Mouse (Mus musculus) midbrain, embryonic 15.5 days (tissue): ENCODE measurements around the gene Ppat. TPM values are rescaled to one million over a fixed set of nuclear protein-coding genes. Genes with fewer than 3 reads are reported as not detected.
A peak's percentile ranks its signal among the peaks of the same experiment; 100 is the strongest.
"Not testable (repeated sequence)": the region's sequence is repeated elsewhere in the genome, so short reads cannot be mapped to it uniquely, and the experiment has no call there.

ENCODE experiments used
- ATAC-seq: fragments of 200-750 bp; cut with Nextera tagmentation; replicated peaks from 2 replicates; pipeline ENCODE4 v1.8.0; 2017; ENCODE audit warnings: moderate TSS enrichment
- H3K27ac ChIP-seq: fragments of 300-500 bp; sonication (generic); 2 replicates; pipeline ENCODE4 v1.5.1; 2015; ENCODE audit warnings: mild to moderate bottlenecking, inconsistent platforms
- H3K27me3 ChIP-seq: fragments of 300-500 bp; sonication (generic); replicated peaks from 2 replicates; pipeline ENCODE4 v1.6.1; 2015; ENCODE audit warnings: inconsistent platforms
- H3K36me3 ChIP-seq: fragments of 300-500 bp; sonication (generic); replicated peaks from 2 replicates; pipeline ENCODE4 v1.6.1; 2015; ENCODE audit warnings: inconsistent platforms
- H3K4me1 ChIP-seq: fragments of 300-500 bp; sonication (generic); 2 replicates; pipeline ENCODE4 v1.6.1; 2015; ENCODE audit warnings: inconsistent platforms
- H3K4me2 ChIP-seq: fragments of 300-500 bp; sonication (generic); 2 replicates; pipeline ENCODE4 v1.6.1; 2015; ENCODE audit warnings: inconsistent platforms, mild to moderate bottlenecking, moderate library complexity
- H3K4me3 ChIP-seq: fragments of 300-500 bp; sonication (generic); 2 replicates; pipeline ENCODE4 v1.5.1; 2015; ENCODE audit warnings: mild to moderate bottlenecking, inconsistent platforms
- H3K9ac ChIP-seq: fragments of 300-500 bp; sonication (generic); 2 replicates; pipeline ENCODE4 v1.6.1; 2015; ENCODE audit warnings: mild to moderate bottlenecking, inconsistent platforms
- H3K9me3 ChIP-seq: fragments of 300-500 bp; sonication (generic); 2 replicates; pipeline ENCODE4 v1.6.1; 2016; ENCODE audit warnings: inconsistent platforms
- WGBS: fragments of 180-500 bp; shearing (Covaris S2); methylation state at CpG from one replicate; pipeline ENCODE4 v1.1.7; 2015; ENCODE audit warnings: mixed read lengths; 5-methylcytosine and 5-hydroxymethylcytosine counted together
- polyA plus RNA-seq: library from polyadenylated mRNA; unstranded; fragments of >200 nt; fragmentation: Nextera tagmentation; extraction: Ambion mirVana; gene quantifications from 2 replicates; pipeline ENCODE4 v1.2.1, GENCODE M21; 2015

Gene Ppat
- 9.8 and 11.3 TPM in 2 replicates for polyA plus RNA-seq

DNA sequence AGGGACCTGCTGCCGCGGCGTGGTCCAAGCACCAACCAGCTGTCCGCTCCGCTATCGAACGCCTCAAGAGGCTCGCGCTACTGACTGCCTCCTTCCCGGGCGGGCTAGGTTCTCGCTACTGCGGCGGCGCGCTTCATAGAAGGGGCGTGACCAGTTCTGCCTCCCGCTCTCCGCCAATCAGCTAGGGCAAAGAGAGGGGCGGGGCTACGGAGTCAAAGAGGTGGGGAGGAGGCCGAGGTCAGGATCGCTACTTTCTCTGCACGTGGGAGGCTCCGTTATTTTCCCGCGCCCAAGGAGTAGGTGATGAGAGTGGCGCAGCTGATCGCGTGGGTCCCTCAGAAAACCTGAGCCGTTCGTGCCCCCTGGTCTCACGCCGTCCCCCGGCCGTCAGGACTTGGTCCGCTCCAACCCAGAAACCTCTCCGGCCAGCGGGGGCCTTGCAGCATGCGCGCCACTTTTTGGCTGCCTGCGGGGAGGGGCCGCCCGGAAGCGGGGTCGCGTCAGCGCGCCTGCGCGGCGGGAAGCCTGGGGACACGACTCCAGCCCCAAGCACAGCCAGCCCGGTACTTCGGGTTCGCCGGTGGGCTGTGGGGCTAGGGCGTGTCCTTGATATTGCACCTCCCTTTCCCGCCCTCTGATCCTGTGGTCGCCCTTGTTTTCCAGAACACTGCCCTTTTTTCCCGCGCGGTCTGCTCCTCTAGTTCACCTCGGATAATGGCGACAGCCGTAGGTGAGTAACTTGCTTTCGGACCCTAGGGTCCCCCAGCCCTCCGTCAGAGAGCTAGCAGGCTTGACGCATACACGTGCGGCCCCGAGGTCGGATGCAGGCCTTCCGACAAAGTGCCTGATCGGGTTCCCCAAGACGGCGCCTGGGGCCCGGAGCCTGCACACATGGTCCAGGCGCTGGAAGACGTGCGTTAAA lies at the start of gene Ppat, which contains the start of gene Paics:
Gene Ppat, minus strand, starts transcription at position 473 of the 922 bp plus-strand sequence.
Gene Paics, plus strand, starts transcription at position 202 of the 922 bp plus-strand sequence.
- under 1% methylated on average over 81 of the region's 81 CpGs for WGBS
- peak within 1 kb of the TSS; percentile 82 for H3K27ac ChIP-seq
- no peaks in the 10 kb centered on the region for H3K36me3 ChIP-seq
- peaks cover 25% of the 10 kb centered on the region for H3K4me1 ChIP-seq
- H3K27me3 ChIP-seq, result no peaks in the 10 kb centered on the region
- H3K9ac ChIP-seq, result peak within 1 kb of the TSS; percentile 63
- peak within 1 kb of the TSS; percentile 93 for H3K4me2 ChIP-seq
- no peaks in the 10 kb centered on the region for H3K9me3 ChIP-seq
- peak within 1 kb of the TSS; percentile 65 for H3K4me3 ChIP-seq
- peak; percentile 98 for ATAC-seq

- Histone ChIP-seq H3K36me3 (peaks cover 28% of the 10 kb centered on the region; the same call in 1 of the 2 replicates), H3K4me2 (no peak overlapping the region), H3K27ac (no peak overlapping the region), H3K27me3 (no peaks in the 10 kb centered on the region), H3K9ac (no peak overlapping the region), H3K4me3 (no peak overlapping the region), H3K9me3 (no peaks in the 10 kb centered on the region), H3K4me1 (no peaks in the 10 kb centered on the region)
- peak; percentile 58; the same call in 1 of the 2 replicates for ATAC-seq
- WGBS, result 50% methylated on average over 5 of the region's 5 CpGs
Measured at GRCm38 (mm10) chr5:76998416-76998815, 47.0 kb upstream of the Ppat start.

DNA sequence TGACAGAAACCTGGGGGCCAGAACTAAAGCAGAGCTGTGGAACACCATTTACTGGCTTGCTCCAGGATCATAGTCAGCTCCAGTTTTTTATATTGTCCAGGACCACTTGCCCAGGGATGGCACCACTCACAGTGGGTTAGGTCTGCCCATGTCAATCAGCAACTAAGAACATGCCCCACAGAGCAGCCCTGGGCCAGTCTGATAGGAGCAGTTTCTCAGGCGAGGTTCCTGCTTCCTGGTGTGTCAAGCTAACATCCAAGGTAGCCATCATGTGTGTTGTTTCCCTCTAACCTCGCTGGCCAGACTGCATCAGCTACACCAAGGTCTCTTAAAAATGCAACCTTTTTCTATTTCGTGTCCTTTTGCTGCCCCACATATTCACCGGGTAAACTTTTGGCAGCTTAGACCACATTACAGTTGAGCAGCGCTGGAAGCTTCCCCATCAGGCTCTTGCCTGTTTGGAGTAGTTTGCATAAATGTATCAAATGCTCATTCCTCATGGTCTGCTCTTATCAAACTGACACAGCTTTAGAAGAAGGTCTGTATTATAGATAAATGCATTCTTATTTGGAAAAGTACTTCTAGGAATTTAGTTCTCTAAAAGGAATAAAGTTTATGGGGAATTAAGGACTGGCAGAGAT lies 41.9 kb upstream of the Ppat start:
- 95% methylated on average over 5 of the region's 5 CpGs for WGBS
- no peak overlapping the region for H3K4me2 ChIP-seq
- no peak overlapping the region for H3K4me3 ChIP-seq
- H3K4me1 ChIP-seq, result no peaks in the 10 kb centered on the region
- no peak overlapping the region for H3K9ac ChIP-seq
- H3K27ac ChIP-seq, result no peak overlapping the region
- H3K9me3 ChIP-seq, result no peaks in the 10 kb centered on the region
- no peak for ATAC-seq
- H3K36me3 ChIP-seq, result peaks cover 48% of the 10 kb centered on the region
- H3K27me3 ChIP-seq, result no peaks in the 10 kb centered on the region

DNA sequence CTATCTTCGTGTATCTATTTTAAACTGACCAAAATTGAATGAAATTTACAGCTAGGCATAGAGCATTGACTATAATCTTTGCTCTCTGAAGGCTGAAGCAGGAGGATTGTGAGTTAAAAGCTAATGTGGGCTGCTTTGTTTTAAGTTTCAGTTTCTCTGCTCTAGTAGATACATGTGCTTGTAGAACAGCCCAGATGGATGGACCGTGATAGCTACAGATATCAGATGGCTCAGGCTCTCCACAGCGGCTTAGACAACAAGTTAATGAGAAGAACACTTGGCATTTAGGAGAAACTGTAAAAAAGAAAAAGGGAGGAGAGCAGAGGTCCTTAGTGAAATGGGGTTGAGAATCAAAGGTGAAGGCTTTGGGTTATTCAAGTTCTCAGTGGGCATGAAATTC lies 39.4 kb upstream of the Ppat start:
- H3K27ac ChIP-seq, result no peak overlapping the region
- no peaks in the 10 kb centered on the region for H3K4me1 ChIP-seq
- WGBS, result 96% methylated on average over 3 of the region's 3 CpGs
- H3K4me3 ChIP-seq, result no peak overlapping the region
- ATAC-seq, result no peak
- no peaks in the 10 kb centered on the region for H3K27me3 ChIP-seq
- no peak overlapping the region for H3K4me2 ChIP-seq
- no peaks in the 10 kb centered on the region for H3K9me3 ChIP-seq
- H3K9ac ChIP-seq, result no peak overlapping the region
- H3K36me3 ChIP-seq, result peaks cover 46% of the 10 kb centered on the region

DNA sequence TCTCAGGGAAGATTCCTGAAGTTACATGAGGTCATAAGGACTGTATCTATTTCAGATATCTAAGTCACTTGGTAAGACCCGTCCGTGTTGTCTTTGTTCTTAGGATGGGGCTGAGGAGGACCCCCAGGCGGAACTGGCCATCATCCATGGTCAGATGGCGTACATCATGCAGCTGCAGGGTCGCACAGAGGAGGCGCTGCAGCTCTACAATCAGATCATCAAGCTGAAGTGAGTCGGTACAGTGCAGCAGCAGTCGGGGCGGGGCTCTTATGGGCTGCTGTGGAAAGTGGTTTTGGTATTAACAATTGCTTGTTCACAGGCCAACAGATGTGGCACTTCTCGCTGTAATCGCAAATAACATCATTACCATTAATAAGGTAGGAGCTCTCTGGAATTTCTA lies 32.6 kb upstream of the Ppat start:
- Histone ChIP-seq H3K9ac (no peak overlapping the region), H3K27me3 (no peaks in the 10 kb centered on the region), H3K27ac (no peak overlapping the region), H3K4me1 (no peaks in the 10 kb centered on the region), H3K9me3 (no peaks in the 10 kb centered on the region), H3K36me3 (peaks cover 63% of the 10 kb centered on the region), H3K4me3 (no peak overlapping the region), H3K4me2 (no peak overlapping the region)
- no peak for ATAC-seq
- WGBS, result 95% methylated on average over 11 of the region's 11 CpGs

DNA sequence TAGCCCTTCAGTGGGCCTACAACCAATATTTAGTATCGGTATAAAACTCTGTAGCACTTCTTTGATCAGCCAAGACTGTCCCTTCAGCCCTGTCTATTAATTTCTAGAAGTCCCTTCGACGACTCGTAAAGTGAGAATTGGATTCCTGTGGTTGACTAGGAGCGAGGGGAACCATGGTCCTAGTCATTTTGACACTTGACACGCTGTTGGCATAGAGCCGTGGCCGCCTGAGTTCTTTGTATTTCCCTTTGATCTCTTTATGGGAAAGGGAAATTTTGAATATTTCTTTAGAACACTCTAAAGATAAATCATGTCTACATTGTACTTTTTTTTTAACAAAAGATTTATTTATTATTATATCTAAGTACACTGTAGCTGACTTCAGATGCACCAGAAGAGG lies 24.4 kb upstream of the Ppat start:
- no peak for ATAC-seq
- peaks cover 20% of the 10 kb centered on the region for H3K4me1 ChIP-seq
- no peak overlapping the region for H3K27ac ChIP-seq
- no peaks in the 10 kb centered on the region for H3K27me3 ChIP-seq
- H3K4me2 ChIP-seq, result peak overlapping the region; percentile 56
- peaks cover 17% of the 10 kb centered on the region for H3K36me3 ChIP-seq
- H3K9ac ChIP-seq, result peak overlapping the region; percentile 83
- no peaks in the 10 kb centered on the region for H3K9me3 ChIP-seq
- WGBS, result 90% methylated on average over 8 of the region's 8 CpGs
- H3K4me3 ChIP-seq, result peak overlapping the region; percentile 99

GRCm38 (mm10) chr5:76974554-76975285 lies 23.3 kb upstream of the Ppat start, which contains the start of gene Srp72:
Gene Srp72 (plus strand): TSS chr5:76974683.
- peak within 1 kb of the TSS; percentile 83 for H3K9ac ChIP-seq
- under 1% methylated on average over 60 of the region's 60 CpGs for WGBS
- peak; percentile 95 for ATAC-seq
- H3K4me2 ChIP-seq, result peak within 1 kb of the TSS; percentile 81
- H3K36me3 ChIP-seq, result peaks cover 10% of the 10 kb centered on the region; the same call in 1 of the 2 replicates
- H3K4me3 ChIP-seq, result peak within 1 kb of the TSS; percentile 99
- no peaks in the 10 kb centered on the region for H3K9me3 ChIP-seq
- H3K4me1 ChIP-seq, result peaks cover 20% of the 10 kb centered on the region
- H3K27ac ChIP-seq, result peak within 1 kb of the TSS; percentile 92
- no peaks in the 10 kb centered on the region for H3K27me3 ChIP-seq

DNA sequence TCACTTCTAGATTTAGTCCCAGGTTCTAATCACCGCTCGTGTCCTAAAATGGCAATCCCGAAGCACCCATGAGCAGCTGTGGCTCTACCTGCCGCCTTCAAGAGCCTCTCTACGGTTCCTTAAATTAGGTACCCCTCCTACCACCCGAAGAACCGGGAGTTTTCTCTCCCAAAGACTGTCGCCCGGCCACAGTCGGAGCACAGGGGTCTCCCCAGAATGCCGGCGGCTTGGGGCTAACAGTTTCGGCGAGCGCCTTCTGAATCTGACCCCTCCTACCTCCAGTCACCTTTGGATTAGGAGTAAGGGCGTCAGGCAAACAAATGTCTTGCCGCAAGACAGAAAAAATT lies 22.8 kb upstream of the Ppat start:
- Histone ChIP-seq H3K4me3 (peak overlapping the region; percentile 99), H3K36me3 (peaks cover 6% of the 10 kb centered on the region), H3K27me3 (no peaks in the 10 kb centered on the region), H3K4me1 (peaks cover 20% of the 10 kb centered on the region), H3K4me2 (peak overlapping the region; percentile 81), H3K9me3 (no peaks in the 10 kb centered on the region), H3K27ac (peak overlapping the region; percentile 92), H3K9ac (peak overlapping the region; percentile 83)
- 4% methylated on average over 17 of the region's 17 CpGs for WGBS
- ATAC-seq, result no peak; the same call in 1 of the 2 replicates

- H3K9ac ChIP-seq, result 0 out of 2 replicates have a peak overlapping the region, but pooled peaks have one; percentile 83
- 70% methylated on average over 3 of the region's 3 CpGs for WGBS
- ATAC-seq, result no peak
- peaks cover 10% of the 10 kb centered on the region for H3K36me3 ChIP-seq
- no peaks in the 10 kb centered on the region for H3K27me3 ChIP-seq
- H3K27ac ChIP-seq, result no peak overlapping the region
- peak overlapping the region; percentile 99 for H3K4me3 ChIP-seq
- no peaks in the 10 kb centered on the region for H3K9me3 ChIP-seq
- peak overlapping the region; percentile 81 for H3K4me2 ChIP-seq
- H3K4me1 ChIP-seq, result peaks cover 20% of the 10 kb centered on the region
Measured at GRCm38 (mm10) chr5:76973488-76973887, 22.1 kb upstream of the Ppat start.

- not testable (repeated sequence) for H3K9ac ChIP-seq, H3K9me3 ChIP-seq, H3K27ac ChIP-seq, H3K27me3 ChIP-seq, H3K4me3 ChIP-seq, ATAC-seq, H3K4me2 ChIP-seq
- Histone ChIP-seq H3K36me3 (peaks cover 24% of the 10 kb centered on the region), H3K4me1 (peaks cover 18% of the 10 kb centered on the region)
- 87% methylated on average over 1 of the region's 1 CpGs for WGBS
Measured at GRCm38 (mm10) chr5:76971115-76971514, 19.7 kb upstream of the Ppat start.

GRCm38 (mm10) chr5:76969250-76969649 lies 17.9 kb upstream of the Ppat start:
- Histone ChIP-seq H3K4me3 (no peak overlapping the region), H3K9ac (no peak overlapping the region), H3K4me2 (no peak overlapping the region), H3K4me1 (peaks cover 10% of the 10 kb centered on the region), H3K36me3 (peaks cover 27% of the 10 kb centered on the region), H3K27me3 (no peaks in the 10 kb centered on the region), H3K27ac (no peak overlapping the region), H3K9me3 (no peaks in the 10 kb centered on the region)
- 80% methylated on average over 5 of the region's 5 CpGs for WGBS
- ATAC-seq, result no peak

GRCm38 (mm10) chr5:76964651-76965050 lies 13.3 kb upstream of the Ppat start:
- no peak for ATAC-seq
- Histone ChIP-seq H3K36me3 (peaks cover 39% of the 10 kb centered on the region), H3K9ac (no peak overlapping the region), H3K4me2 (no peak overlapping the region), H3K27ac (no peak overlapping the region), H3K9me3 (no peaks in the 10 kb centered on the region), H3K4me3 (no peak overlapping the region), H3K27me3 (no peaks in the 10 kb centered on the region), H3K4me1 (no peaks in the 10 kb centered on the region)
- 94% methylated on average over 3 of the region's 3 CpGs for WGBS
